Mouse (Mus musculus) erythroblast, embryonic 14.5 days (primary cell): ENCODE results near the gene Zic1.

ENCODE experiments used
- GATA1 ChIP-seq: IDR thresholded peaks from 2 replicates; pipeline ENCODE4 v1.6.1; 2012; ENCODE audit warnings: low read length, inconsistent platforms, mixed read lengths
- TAL1 ChIP-seq: IDR thresholded peaks from 3 replicates; pipeline ENCODE4 v1.6.1; 2012; ENCODE audit warnings: low read length, inconsistent platforms, mixed read lengths

- TF ChIP-seq TAL1 (no peak), GATA1 (no peak)
Observed at GRCm38 (mm10) chr9:91363011-91363730, 2.4 kb downstream of the Zic1 start.
